Mouse (Mus musculus) forebrain, embryonic 12.5 days (tissue): Measurements from ENCODE around the gene Nudt3. TPM values are rescaled to one million over a fixed set of nuclear protein-coding genes. Genes with fewer than 3 reads are reported as not detected.

Experiments used
- ATAC-seq: fragments of 200-750 bp; cut with Nextera tagmentation; 2 replicates; pipeline ENCODE4 v1.8.0; 2017; ENCODE audit warnings: moderate TSS enrichment; ENCODE audit not compliant: low FRiP score
- H3K27ac ChIP-seq: fragments of 300-500 bp; sonication (generic); 2 replicates; pipeline ENCODE4 v1.5.1; 2016; ENCODE audit warnings: mild to moderate bottlenecking
- H3K27me3 ChIP-seq: fragments of 300-500 bp; sonication (generic); 2 replicates; pipeline ENCODE4 v1.6.1; 2016; ENCODE audit warnings: mild to moderate bottlenecking
- H3K36me3 ChIP-seq: fragments of 300-500 bp; sonication (generic); replicated peaks from 2 replicates; pipeline ENCODE4 v1.6.1; 2016; ENCODE audit warnings: mild to moderate bottlenecking
- H3K4me1 ChIP-seq: fragments of 300-500 bp; sonication (generic); 2 replicates; pipeline ENCODE4 v1.6.1; 2016
- H3K4me2 ChIP-seq: fragments of 300-500 bp; sonication (generic); 2 replicates; pipeline ENCODE4 v1.6.1; 2016; ENCODE audit warnings: mild to moderate bottlenecking, moderate library complexity
- H3K4me3 ChIP-seq: fragments of 300-500 bp; sonication (generic); replicated peaks from 2 replicates; pipeline ENCODE4 v1.5.1; 2016; ENCODE audit warnings: mild to moderate bottlenecking
- H3K9ac ChIP-seq: fragments of 300-500 bp; sonication (generic); 2 replicates; pipeline ENCODE4 v1.6.1; 2016; ENCODE audit warnings: mild to moderate bottlenecking
- H3K9me3 ChIP-seq: fragments of 300-500 bp; sonication (generic); 2 replicates; pipeline ENCODE4 v1.6.1; 2016
- WGBS: fragments of 180-500 bp; shearing (Covaris S2); methylation state at CpG from one replicate; pipeline ENCODE4 v1.1.7; 2016; 5-methylcytosine and 5-hydroxymethylcytosine counted together
- polyA plus RNA-seq: library from polyadenylated mRNA; unstranded; fragments of >200 nt; fragmentation: Nextera tagmentation; extraction: Ambion mirVana; gene quantifications from 2 replicates; pipeline ENCODE4 v1.2.1, GENCODE M21; 2016

The Nudt3 gene
- polyA plus RNA-seq, 1 experiment from 2014 or later, result 170 TPM

DNA sequence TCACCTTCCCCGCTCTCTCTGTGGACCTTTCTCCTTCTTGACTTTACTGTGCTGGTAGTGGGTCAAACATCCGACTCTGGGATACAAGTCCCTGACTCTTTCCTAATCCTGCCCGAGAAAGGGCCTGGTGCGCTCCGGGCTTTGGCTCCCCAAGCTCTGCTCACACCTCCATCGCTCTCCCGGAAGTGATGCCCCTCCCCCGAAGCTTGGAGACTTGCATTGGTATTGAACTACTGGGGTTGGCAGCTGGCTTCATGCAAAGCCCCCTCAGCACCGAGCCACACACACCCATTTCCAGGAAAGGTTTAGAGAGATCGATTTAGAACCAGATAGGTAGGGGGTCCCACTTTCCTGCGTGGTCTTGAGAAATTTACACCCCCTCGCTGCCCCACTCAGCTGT lies 77.3 kb downstream of the Nudt3 start:
- no peak overlapping the region for H3K4me2 ChIP-seq
- H3K4me1 ChIP-seq, result peaks cover 15% of the 10 kb centered on the region
- no peak overlapping the region for H3K27ac ChIP-seq
- H3K4me3 ChIP-seq, result no peak overlapping the region
- H3K27me3 ChIP-seq, result peaks cover 5% of the 10 kb centered on the region; the same call in 1 of the 2 replicates
- H3K9ac ChIP-seq, result no peak overlapping the region
- no peaks in the 10 kb centered on the region for H3K36me3 ChIP-seq
- no peak for ATAC-seq
- WGBS, result 53% methylated on average over 12 of the region's 12 CpGs
- H3K9me3 ChIP-seq, result no peaks in the 10 kb centered on the region

DNA sequence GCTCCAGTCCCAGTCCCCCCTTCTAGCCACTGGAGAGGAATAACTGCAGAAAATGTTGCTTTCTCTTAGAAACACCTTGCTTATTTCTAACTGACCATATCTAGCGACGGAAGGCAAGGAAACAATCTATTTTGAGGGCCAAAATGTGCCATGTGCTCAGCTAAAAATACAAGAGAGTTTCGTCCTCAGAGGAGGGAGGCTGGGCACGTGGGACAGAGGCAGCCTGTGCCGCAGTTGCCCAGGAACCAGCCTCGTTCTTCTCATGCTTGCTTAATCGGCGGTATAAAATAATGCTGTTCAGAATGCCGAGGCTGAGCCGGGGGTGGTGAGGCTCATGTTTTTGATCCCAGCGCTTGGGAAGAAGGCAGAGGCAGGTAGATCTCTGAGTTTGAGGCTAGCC lies 78.7 kb downstream of the Nudt3 start:
- peaks cover 12% of the 10 kb centered on the region for H3K4me1 ChIP-seq
- no peaks in the 10 kb centered on the region for H3K36me3 ChIP-seq
- no peak overlapping the region for H3K4me2 ChIP-seq
- no peak overlapping the region for H3K4me3 ChIP-seq
- WGBS, result 86% methylated on average over 11 of the region's 11 CpGs
- no peak overlapping the region for H3K9ac ChIP-seq
- H3K27ac ChIP-seq, result no peak overlapping the region
- H3K9me3 ChIP-seq, result no peaks in the 10 kb centered on the region
- ATAC-seq, result no peak
- H3K27me3 ChIP-seq, result peaks cover 5% of the 10 kb centered on the region; the same call in 1 of the 2 replicates

DNA sequence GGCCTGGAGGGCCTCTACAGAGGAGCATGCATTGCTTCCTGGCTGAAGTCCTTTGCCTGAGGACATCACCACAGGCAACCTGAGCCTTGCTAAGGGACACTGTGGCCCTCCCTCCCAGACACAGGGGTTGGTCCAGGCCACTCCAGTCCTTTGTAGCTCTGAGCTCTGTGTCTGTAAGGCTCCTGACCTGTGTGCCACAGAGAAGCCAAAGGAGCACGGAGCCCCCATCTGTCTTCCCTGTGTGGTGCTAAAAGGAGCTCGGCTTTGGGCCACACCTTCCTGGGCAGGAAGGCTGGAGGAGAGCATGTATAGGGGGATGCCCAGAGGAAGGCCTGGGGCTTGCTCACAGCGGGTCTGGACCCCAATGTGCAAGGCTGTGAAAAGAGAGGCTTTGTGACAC lies 81.3 kb downstream of the Nudt3 start:
- no peaks in the 10 kb centered on the region for H3K9me3 ChIP-seq
- no peaks in the 10 kb centered on the region; the same call in 1 of the 2 replicates for H3K4me1 ChIP-seq
- H3K27me3 ChIP-seq, result peaks cover 7% of the 10 kb centered on the region; the same call in 1 of the 2 replicates
- H3K9ac ChIP-seq, result no peak overlapping the region
- no peaks in the 10 kb centered on the region for H3K36me3 ChIP-seq
- ATAC-seq, result no peak
- no peak overlapping the region for H3K27ac ChIP-seq
- H3K4me3 ChIP-seq, result no peak overlapping the region
- 79% methylated on average over 3 of the region's 3 CpGs for WGBS
- H3K4me2 ChIP-seq, result no peak overlapping the region

DNA sequence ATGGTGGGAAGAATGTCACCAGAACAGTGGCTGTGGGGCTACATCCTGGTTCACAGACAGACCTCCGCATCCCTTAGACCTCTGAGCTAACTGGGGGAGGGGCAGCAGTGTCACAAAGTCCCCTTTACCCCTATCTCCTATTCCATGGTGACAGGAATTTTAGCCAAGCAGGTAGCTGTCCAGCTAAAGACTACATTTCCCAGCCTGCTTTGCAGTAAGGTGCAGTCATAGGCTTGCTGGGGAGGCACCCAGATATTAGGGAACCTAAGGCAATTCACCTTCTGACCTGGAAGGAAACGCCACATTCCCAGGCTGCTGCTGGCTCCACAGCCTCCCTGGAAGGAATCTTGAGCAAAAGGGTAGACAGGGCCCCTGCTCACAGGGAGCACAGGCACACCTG lies 82.0 kb downstream of the Nudt3 start:
- ATAC-seq, result no peak
- Histone ChIP-seq H3K36me3 (no peaks in the 10 kb centered on the region), H3K9ac (no peak overlapping the region), H3K27me3 (peaks cover 3% of the 10 kb centered on the region; the same call in 1 of the 2 replicates), H3K4me1 (no peaks in the 10 kb centered on the region; the same call in 1 of the 2 replicates), H3K9me3 (no peaks in the 10 kb centered on the region), H3K27ac (no peak overlapping the region), H3K4me2 (no peak overlapping the region), H3K4me3 (no peak overlapping the region)
- WGBS, result 85% methylated on average over 2 of the region's 2 CpGs

DNA sequence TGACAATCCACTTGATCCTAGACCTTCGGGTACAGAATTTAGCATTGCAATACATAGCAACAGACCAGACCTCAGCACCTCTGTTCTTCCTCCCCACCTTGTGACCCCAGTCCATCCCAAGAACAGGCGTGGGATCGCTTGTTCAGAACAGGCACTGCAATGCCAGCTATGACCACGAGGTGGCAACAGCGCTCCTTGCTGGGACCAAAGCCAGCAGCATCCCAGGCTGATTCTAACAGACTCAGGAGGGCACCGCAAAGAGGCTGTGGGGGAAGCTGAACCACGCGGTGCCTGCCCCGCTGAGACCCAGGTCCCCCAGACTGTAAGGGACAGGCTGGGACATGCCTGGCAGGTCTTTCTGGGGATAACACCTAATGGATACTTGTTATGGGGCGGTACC lies 88.6 kb downstream of the Nudt3 start:
- peaks cover 4% of the 10 kb centered on the region; the same call in 1 of the 2 replicates for H3K4me1 ChIP-seq
- H3K4me3 ChIP-seq, result no peak overlapping the region
- WGBS, result 4% methylated on average over 10 of the region's 10 CpGs
- no peaks in the 10 kb centered on the region for H3K9me3 ChIP-seq
- 0 out of 2 replicates have a peak, but pooled peaks cover 3% of the 10 kb centered on the region for H3K27me3 ChIP-seq
- H3K4me2 ChIP-seq, result peak overlapping the region; percentile 32
- no peak overlapping the region for H3K9ac ChIP-seq
- no peaks in the 10 kb centered on the region for H3K36me3 ChIP-seq
- H3K27ac ChIP-seq, result no peak overlapping the region
- ATAC-seq, result peak; percentile 69; the same call in 1 of the 2 replicates

DNA sequence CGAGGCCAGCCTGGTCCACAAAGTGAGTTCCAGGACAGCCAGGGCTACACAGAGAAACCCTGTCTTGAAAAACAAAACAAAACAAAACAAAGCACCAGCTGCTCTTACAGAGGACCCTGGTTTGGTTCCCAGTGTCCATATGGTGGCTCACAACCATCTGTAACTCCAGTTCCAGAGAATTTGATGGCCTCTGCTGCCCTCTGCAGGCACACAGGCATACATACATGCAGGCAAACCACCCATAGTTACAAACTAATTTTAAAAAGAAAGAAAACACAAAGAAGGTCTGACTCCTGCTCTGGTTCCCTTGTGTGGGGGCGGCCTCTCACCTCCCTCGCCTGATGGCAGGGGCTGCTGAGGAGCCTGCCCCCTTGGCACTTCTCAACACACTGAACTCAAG lies 89.9 kb downstream of the Nudt3 start:
- Histone ChIP-seq H3K27me3 (0 out of 2 replicates have a peak, but pooled peaks cover 3% of the 10 kb centered on the region), H3K4me2 (no peak overlapping the region), H3K27ac (no peak overlapping the region), H3K4me1 (peaks cover 4% of the 10 kb centered on the region; the same call in 1 of the 2 replicates), H3K9me3 (no peaks in the 10 kb centered on the region), H3K4me3 (no peak overlapping the region), H3K36me3 (no peaks in the 10 kb centered on the region), H3K9ac (no peak overlapping the region)
- WGBS, result 85% methylated on average over 3 of the region's 3 CpGs
- ATAC-seq, result no peak

DNA sequence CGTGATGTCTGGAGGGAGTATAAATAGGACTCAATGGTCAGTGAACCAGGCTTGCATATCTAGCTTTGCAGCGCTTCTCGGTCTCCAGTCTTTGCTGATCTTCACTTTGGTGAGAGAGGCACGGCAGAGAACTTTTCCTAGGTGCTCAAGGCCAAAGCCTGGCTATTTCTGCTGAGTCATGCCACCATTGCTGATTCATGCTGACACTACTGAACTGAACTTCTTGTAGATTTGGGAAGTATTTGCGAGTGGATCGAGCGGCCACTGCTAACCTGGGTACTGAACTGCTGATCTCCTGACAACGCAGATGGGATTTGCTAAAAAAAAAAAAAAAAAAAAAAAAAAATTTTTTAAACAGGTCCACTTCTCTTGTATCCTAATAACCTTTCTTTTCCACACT lies 91.2 kb downstream of the Nudt3 start:
- Histone ChIP-seq H3K36me3 (no peaks in the 10 kb centered on the region), H3K4me1 (peaks cover 4% of the 10 kb centered on the region; the same call in 1 of the 2 replicates), H3K27ac (no peak overlapping the region), H3K27me3 (no peaks in the 10 kb centered on the region), H3K4me2 (no peak overlapping the region), H3K4me3 (no peak overlapping the region), H3K9ac (no peak overlapping the region), H3K9me3 (no peaks in the 10 kb centered on the region)
- ATAC-seq, result no peak
- 91% methylated on average over 8 of the region's 8 CpGs for WGBS

Other genes starting within 250 kb of the Nudt3 start
- gene Grm4, start 102.1 kb downstream of the Nudt3 start, polyA plus RNA-seq, result 2.4 TPM in 2 replicates
- gene Hmga1, start 67.0 kb downstream of the Nudt3 start, polyA plus RNA-seq, result 214 and 228 TPM in 2 replicates
- 14.0 and 16.6 TPM in 2 replicates for gene AI413582, start 57.7 kb downstream of the Nudt3 start, polyA plus RNA-seq
- not detected in 2 replicates for gene RPS10-NUDT3, start 11.7 kb upstream of the Nudt3 start, polyA plus RNA-seq
- 699 and 734 TPM in 2 replicates for gene Rps10, start 13.2 kb upstream of the Nudt3 start, polyA plus RNA-seq
- 9.0 and 12.7 TPM in 2 replicates for gene Pacsin1, start 32.0 kb upstream of the Nudt3 start, polyA plus RNA-seq
- gene Spdef, start 105.5 kb upstream of the Nudt3 start, polyA plus RNA-seq, result 0.37 TPM in 1 of 2 replicates, not detected in the other
- 11.1 and 11.4 TPM in 2 replicates for gene D17Wsu92e, start 197.2 kb upstream of the Nudt3 start, polyA plus RNA-seq
- gene Snrpc, start 214.7 kb upstream of the Nudt3 start, polyA plus RNA-seq, result 367 and 371 TPM in 2 replicates
- gene Uhrf1bp1, start 232.9 kb upstream of the Nudt3 start, polyA plus RNA-seq, result 10.0 and 10.5 TPM in 2 replicates